Mouse (Mus musculus): ENCODE measurements around the gene Rapgef3. TPM values are rescaled to one million over a fixed set of nuclear protein-coding genes. Genes with fewer than 3 reads are reported as not detected.

Gene Rapgef3
- polyA plus RNA-seq, 1 experiment, result not detected

GRCm38 (mm10) chr15:97718535-97719155 lies 49.1 kb downstream of the Rapgef3 start:
- no peak overlapping the region for H3K4me3 ChIP-seq (ENCODE audit: insufficient read depth, low read depth, low read length)
- 88% methylated on average over 8 of the region's 8 CpGs for WGBS
- TF ChIP-seq POLR2A (IDR thresholded peaks at IDR 0.05; ENCODE audit: insufficient read depth, low read depth, low read length) (no peak), CTCF (IDR thresholded peaks at IDR 0.05; ENCODE audit: insufficient read depth, low read depth, low read length) (no peak)
- H3K27ac ChIP-seq (ENCODE audit: insufficient read depth, low read depth, low read length), result no peak overlapping the region
- H3K4me1 ChIP-seq (ENCODE audit: control insufficient read depth, insufficient read depth, low read length), result peaks cover 10% of the 10 kb centered on the region

- Histone ChIP-seq H3K4me3 (ENCODE audit: insufficient read depth, low read depth, low read length) (no peak overlapping the region), H3K27ac (ENCODE audit: insufficient read depth, low read depth, low read length) (no peak overlapping the region), H3K4me1 (ENCODE audit: control insufficient read depth, insufficient read depth, low read length) (peaks cover 10% of the 10 kb centered on the region)
- peak; percentile 69 for TF ChIP-seq CTCF (IDR thresholded peaks at IDR 0.05; ENCODE audit: insufficient read depth, low read depth, low read length)
- TF ChIP-seq POLR2A (IDR thresholded peaks at IDR 0.05; ENCODE audit: insufficient read depth, low read depth, low read length), result no peak
- WGBS, result 17% methylated on average over 12 of the region's 12 CpGs
Measured at GRCm38 (mm10) chr15:97717861-97718534, 49.8 kb downstream of the Rapgef3 start.

GRCm38 (mm10) chr15:97716782-97717181 lies 51.0 kb downstream of the Rapgef3 start:
- no peak for TF ChIP-seq CTCF (IDR thresholded peaks at IDR 0.05; ENCODE audit: insufficient read depth, low read depth, low read length)
- TF ChIP-seq POLR2A (IDR thresholded peaks at IDR 0.05; ENCODE audit: insufficient read depth, low read depth, low read length), result no peak
- WGBS, result 97% methylated on average over 11 of the region's 11 CpGs
- Histone ChIP-seq H3K27ac (ENCODE audit: insufficient read depth, low read depth, low read length) (no peak overlapping the region), H3K4me1 (ENCODE audit: control insufficient read depth, insufficient read depth, low read length) (peaks cover 10% of the 10 kb centered on the region), H3K4me3 (ENCODE audit: insufficient read depth, low read depth, low read length) (no peak overlapping the region)

GRCm38 (mm10) chr15:97715734-97716133 lies 52.0 kb downstream of the Rapgef3 start:
- H3K4me3 ChIP-seq (ENCODE audit: insufficient read depth, low read depth, low read length), result no peak overlapping the region
- H3K4me1 ChIP-seq (ENCODE audit: control insufficient read depth, insufficient read depth, low read length), result peaks cover 4% of the 10 kb centered on the region
- WGBS, result 94% methylated on average over 1 of the region's 1 CpGs
- no peak for TF ChIP-seq CTCF (IDR thresholded peaks at IDR 0.05; ENCODE audit: insufficient read depth, low read depth, low read length)
- no peak for TF ChIP-seq POLR2A (IDR thresholded peaks at IDR 0.05; ENCODE audit: insufficient read depth, low read depth, low read length)
- no peak overlapping the region for H3K27ac ChIP-seq (ENCODE audit: insufficient read depth, low read depth, low read length)

- Histone ChIP-seq H3K27ac (ENCODE audit: insufficient read depth, low read depth, low read length) (no peak overlapping the region), H3K4me1 (ENCODE audit: control insufficient read depth, insufficient read depth, low read length) (no peaks in the 10 kb centered on the region; the same call in 1 of the 2 replicates), H3K4me3 (ENCODE audit: insufficient read depth, low read depth, low read length) (no peak overlapping the region)
- WGBS, result 92% methylated on average over 8 of the region's 8 CpGs
- no peak for TF ChIP-seq POLR2A (IDR thresholded peaks at IDR 0.05; ENCODE audit: insufficient read depth, low read depth, low read length)
- no peak for TF ChIP-seq CTCF (IDR thresholded peaks at IDR 0.05; ENCODE audit: insufficient read depth, low read depth, low read length)
Measured at GRCm38 (mm10) chr15:97715083-97715482, 52.7 kb downstream of the Rapgef3 start.

- WGBS, result 85% methylated on average over 6 of the region's 6 CpGs
- Histone ChIP-seq H3K27ac (ENCODE audit: insufficient read depth, low read depth, low read length) (no peak overlapping the region), H3K4me1 (ENCODE audit: control insufficient read depth, insufficient read depth, low read length) (no peaks in the 10 kb centered on the region), H3K4me3 (ENCODE audit: insufficient read depth, low read depth, low read length) (no peak overlapping the region)
- TF ChIP-seq CTCF (IDR thresholded peaks at IDR 0.05; ENCODE audit: insufficient read depth, low read depth, low read length), result no peak
- TF ChIP-seq POLR2A (IDR thresholded peaks at IDR 0.05; ENCODE audit: insufficient read depth, low read depth, low read length), result no peak
Measured at GRCm38 (mm10) chr15:97712546-97712945, 55.2 kb downstream of the Rapgef3 start.

- TF ChIP-seq CTCF (IDR thresholded peaks at IDR 0.05; ENCODE audit: insufficient read depth, low read depth, low read length) (no peak), POLR2A (IDR thresholded peaks at IDR 0.05; ENCODE audit: insufficient read depth, low read depth, low read length) (no peak)
- 92% methylated on average over 6 of the region's 6 CpGs for WGBS
- no peak overlapping the region for H3K4me3 ChIP-seq (ENCODE audit: insufficient read depth, low read depth, low read length)
Measured at GRCm38 (mm10) chr15:97710906-97711305, 56.9 kb downstream of the Rapgef3 start.

GRCm38 (mm10) chr15:97705211-97706050 lies 62.3 kb downstream of the Rapgef3 start, which contains the start of gene Rpap3:
TSS of gene Rpap3 (minus strand) at chr15:97705825.
- H3K4me1 ChIP-seq (ENCODE audit: control insufficient read depth, insufficient read depth, low read length), result peaks cover 5% of the 10 kb centered on the region; the same call in 1 of the 2 replicates
- no peak within 1 kb of the TSS for H3K27ac ChIP-seq (ENCODE audit: insufficient read depth, low read depth, low read length)
- peak within 1 kb of the TSS; percentile 97 for H3K4me3 ChIP-seq (ENCODE audit: insufficient read depth, low read depth, low read length)
- under 1% methylated on average over 71 of the region's 71 CpGs for WGBS
- TF ChIP-seq CTCF (IDR thresholded peaks at IDR 0.05; ENCODE audit: insufficient read depth, low read depth, low read length) (no peak), POLR2A (IDR thresholded peaks at IDR 0.05; ENCODE audit: insufficient read depth, low read depth, low read length) (peak; percentile 66)

More at GRCm38 (mm10) chr15:97710906-97711305, 56.9 kb downstream of the Rapgef3 start:
- H3K27ac ChIP-seq (ENCODE audit: insufficient read depth, low read depth, low read length), result no peak overlapping the region
- no peaks in the 10 kb centered on the region for H3K4me1 ChIP-seq (ENCODE audit: control insufficient read depth, insufficient read depth, low read length)
